Mouse (Mus musculus) hindbrain, embryonic 14.5 days (tissue): Measurements from ENCODE around the gene Gpsm1. TPM values are rescaled to one million over a fixed set of nuclear protein-coding genes. Genes with fewer than 3 reads are reported as not detected.

ENCODE experiments used
- ATAC-seq: fragments of 200-750 bp; cut with Nextera tagmentation; 2 replicates; pipeline ENCODE4 v1.8.0; 2017; ENCODE audit warnings: moderate number of reproducible peaks, mild to moderate bottlenecking, moderate TSS enrichment, moderate library complexity; ENCODE audit not compliant: low FRiP score
- DNase-seq: peaks from one replicate; pipeline ENCODE4 v3.0.0-alpha.2; 2015; ENCODE audit warnings: low spot score
- H3K27ac ChIP-seq: fragments of 300-500 bp; sonication (generic); 2 replicates; pipeline ENCODE4 v1.5.1; 2014; ENCODE audit warnings: mild to moderate bottlenecking, moderate library complexity
- H3K27me3 ChIP-seq: fragments of 300-500 bp; sonication (generic); 2 replicates; pipeline ENCODE4 v1.6.1; 2014; ENCODE audit warnings: mild to moderate bottlenecking, low read length, mixed read lengths; ENCODE audit not compliant: control insufficient read depth, insufficient read depth
- H3K36me3 ChIP-seq: fragments of 300-500 bp; sonication (generic); replicated peaks from 2 replicates; pipeline ENCODE4 v1.6.1; 2014; ENCODE audit not compliant: control insufficient read depth, insufficient read depth
- H3K4me1 ChIP-seq: fragments of 300-500 bp; sonication (generic); replicated peaks from 2 replicates; pipeline ENCODE4 v1.6.1; 2014; ENCODE audit warnings: antibody characterized with exemption, low read length, mixed read lengths; ENCODE audit not compliant: control insufficient read depth, insufficient read depth
- H3K4me2 ChIP-seq: fragments of 300-500 bp; sonication (generic); replicated peaks from 2 replicates; pipeline ENCODE4 v1.6.1; 2014; ENCODE audit warnings: mild to moderate bottlenecking, moderate library complexity
- H3K4me3 ChIP-seq: fragments of 300-500 bp; sonication (generic); replicated peaks from 2 replicates; pipeline ENCODE4 v1.5.1; 2014; ENCODE audit warnings: mild to moderate bottlenecking, low read length
- H3K9ac ChIP-seq: fragments of 300-500 bp; sonication (generic); 2 replicates; pipeline ENCODE4 v1.6.1; 2014
- H3K9me3 ChIP-seq: fragments of 300-500 bp; sonication (generic); 2 replicates; pipeline ENCODE4 v1.6.1; 2016; ENCODE audit warnings: low read length; ENCODE audit not compliant: control insufficient read depth
- WGBS: fragments of 180-500 bp; shearing (Covaris S2); extraction: QIAGEN DNeasy Blood & Tissue Kit; methylation state at CpG from one replicate; pipeline ENCODE4 v1.1.7; 2014; 5-methylcytosine and 5-hydroxymethylcytosine counted together
- polyA plus RNA-seq: library from polyadenylated mRNA; unstranded; fragments of >200 nt; fragmentation: Nextera tagmentation; extraction: Ambion mirVana; gene quantifications from 2 replicates; pipeline ENCODE4 v1.2.1, GENCODE M21; 2014

Gene Gpsm1
- polyA plus RNA-seq, 1 experiment from 2014 or later = 96.7 TPM

GRCm38 (mm10) chr2:26294457-26294856, 20.9 kb upstream of the Gpsm1 start, which contains the start of gene Ccdc187:
Gene Ccdc187, minus strand, starts transcription at chr2:26294557.
- 81% methylated on average over 2 of the region's 2 CpGs for WGBS
- DNase-seq (no peak), ATAC-seq (no peak)
- no peak within 1 kb of the TSS for H3K27ac ChIP-seq
- H3K9ac ChIP-seq = no peak within 1 kb of the TSS
- no peak within 1 kb of the TSS for H3K4me2 ChIP-seq
- H3K27me3 ChIP-seq = no peaks in the 10 kb centered on the region
- H3K4me3 ChIP-seq = no peak within 1 kb of the TSS
- no peaks in the 10 kb centered on the region for H3K36me3 ChIP-seq
- H3K9me3 ChIP-seq = no peaks in the 10 kb centered on the region
- H3K4me1 ChIP-seq = peaks cover 30% of the 10 kb centered on the region

GRCm38 (mm10) chr2:26296606-26297195, 18.6 kb upstream of the Gpsm1 start:
- ATAC-seq = 0 out of 2 replicates have a peak, but pooled peaks have one; percentile 5
- WGBS = 25% methylated on average over 6 of the region's 6 CpGs
- no peak overlapping the region for H3K9ac ChIP-seq
- H3K4me1 ChIP-seq = peaks cover 35% of the 10 kb centered on the region
- no peak overlapping the region for H3K4me2 ChIP-seq
- no peaks in the 10 kb centered on the region for H3K9me3 ChIP-seq
- no peaks in the 10 kb centered on the region for H3K27me3 ChIP-seq
- H3K27ac ChIP-seq = peak overlapping the region; percentile 80
- peak; percentile 63 for DNase-seq
- H3K4me3 ChIP-seq = no peak overlapping the region
- no peaks in the 10 kb centered on the region for H3K36me3 ChIP-seq

DNA sequence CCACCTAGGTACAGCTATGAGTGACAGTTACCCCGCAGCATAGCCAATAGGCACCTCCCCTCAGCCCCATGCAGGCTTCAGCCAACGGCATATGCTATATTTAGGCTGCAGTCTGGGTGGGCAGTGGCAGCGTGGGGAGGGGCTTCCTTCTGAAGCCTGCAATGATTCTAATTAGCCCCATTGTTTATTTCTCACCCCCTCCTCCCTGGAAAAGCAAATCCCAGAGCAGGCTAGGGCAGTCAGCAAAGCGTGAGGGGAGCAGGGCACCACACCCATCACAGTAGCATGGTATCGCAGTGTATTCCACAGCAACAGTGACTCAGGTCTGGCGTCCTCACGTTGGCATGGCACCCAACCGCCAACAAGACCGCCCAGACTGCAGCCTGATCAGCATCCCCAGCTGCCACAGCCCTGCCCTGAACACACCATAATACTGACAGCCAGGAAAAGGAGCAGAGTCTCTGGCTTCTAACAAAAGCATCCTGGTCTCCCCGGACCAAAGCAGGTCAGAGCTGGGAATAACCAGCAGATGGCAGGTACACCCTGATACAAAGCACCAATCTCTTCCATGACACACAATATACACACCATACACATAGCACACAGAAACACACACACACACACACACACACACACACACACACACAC, 17.0 kb upstream of the Gpsm1 start:
- Histone ChIP-seq H3K9ac (peak overlapping the region; percentile 31), H3K27me3 (no peaks in the 10 kb centered on the region), H3K27ac (peak overlapping the region; percentile 80), H3K4me1 (peaks cover 35% of the 10 kb centered on the region), H3K36me3 (no peaks in the 10 kb centered on the region), H3K9me3 (no peaks in the 10 kb centered on the region), H3K4me3 (no peak overlapping the region), H3K4me2 (peak overlapping the region; percentile 37)
- 2% methylated on average over 10 of the region's 10 CpGs for WGBS
- DNase-seq (peak; percentile 60), ATAC-seq (peak; percentile 82)

GRCm38 (mm10) chr2:26298856-26299230, 16.5 kb upstream of the Gpsm1 start:
- 5% methylated on average over 4 of the region's 4 CpGs for WGBS
- Histone ChIP-seq H3K4me3 (no peak overlapping the region), H3K9me3 (no peaks in the 10 kb centered on the region), H3K4me2 (peak overlapping the region; percentile 37), H3K27me3 (no peaks in the 10 kb centered on the region), H3K4me1 (peaks cover 35% of the 10 kb centered on the region), H3K36me3 (no peaks in the 10 kb centered on the region), H3K9ac (peak overlapping the region; percentile 31), H3K27ac (peak overlapping the region; percentile 80)
- DNase-seq = no peak
- ATAC-seq = peak; percentile 9

GRCm38 (mm10) chr2:26299336-26299735, 16.0 kb upstream of the Gpsm1 start:
- Histone ChIP-seq H3K36me3 (no peaks in the 10 kb centered on the region), H3K9ac (peak overlapping the region; percentile 31), H3K4me2 (peak overlapping the region; percentile 37), H3K9me3 (no peaks in the 10 kb centered on the region), H3K4me1 (peaks cover 35% of the 10 kb centered on the region), H3K27ac (peak overlapping the region; percentile 80), H3K27me3 (no peaks in the 10 kb centered on the region), H3K4me3 (no peak overlapping the region)
- 23% methylated on average over 7 of the region's 7 CpGs for WGBS
- ATAC-seq (no peak), DNase-seq (no peak)

DNA sequence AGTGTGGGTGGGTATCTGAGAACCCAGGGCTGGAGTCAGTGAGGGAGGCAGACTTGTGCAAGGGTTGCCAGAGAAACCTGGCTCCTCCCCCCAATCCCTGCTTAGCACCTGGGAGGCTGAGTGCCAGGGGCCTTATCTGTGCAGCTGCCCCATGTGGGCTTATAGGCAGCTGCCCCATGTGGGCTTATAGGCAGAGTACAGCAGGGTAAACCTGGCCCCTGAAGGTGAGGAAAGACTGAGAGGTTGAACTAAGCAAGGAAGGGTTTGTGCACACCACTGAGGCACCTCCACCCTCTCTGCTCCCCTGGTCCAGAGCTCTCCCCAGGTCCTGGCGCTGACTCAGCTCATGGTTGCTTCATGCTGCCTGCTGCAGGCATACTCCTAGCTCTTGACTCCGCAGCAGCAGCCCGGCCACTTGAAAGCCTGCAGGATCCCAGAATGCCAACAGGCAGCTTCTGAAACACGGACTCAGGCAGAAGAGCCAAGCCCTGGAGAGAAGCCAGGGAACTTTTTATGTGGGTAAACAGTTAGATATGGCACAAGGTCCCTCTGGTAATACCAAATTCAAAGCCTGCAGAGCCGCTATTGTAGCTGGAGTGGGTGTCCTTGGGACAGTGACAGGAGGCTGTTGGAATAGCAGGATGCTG, 15.0 kb upstream of the Gpsm1 start:
- no peaks in the 10 kb centered on the region for H3K9me3 ChIP-seq
- no peaks in the 10 kb centered on the region for H3K27me3 ChIP-seq
- no peak overlapping the region for H3K27ac ChIP-seq
- DNase-seq (no peak), ATAC-seq (no peak)
- 30% methylated on average over 5 of the region's 5 CpGs for WGBS
- H3K4me1 ChIP-seq = peaks cover 35% of the 10 kb centered on the region
- no peak overlapping the region for H3K4me3 ChIP-seq
- no peaks in the 10 kb centered on the region for H3K36me3 ChIP-seq
- H3K9ac ChIP-seq = no peak overlapping the region
- H3K4me2 ChIP-seq = no peak overlapping the region

GRCm38 (mm10) chr2:26300808-26301174, 14.5 kb upstream of the Gpsm1 start:
- Histone ChIP-seq H3K27ac (no peak overlapping the region), H3K27me3 (no peaks in the 10 kb centered on the region), H3K4me2 (no peak overlapping the region), H3K4me3 (no peak overlapping the region), H3K9me3 (no peaks in the 10 kb centered on the region), H3K36me3 (no peaks in the 10 kb centered on the region), H3K4me1 (peaks cover 35% of the 10 kb centered on the region), H3K9ac (no peak overlapping the region)
- ATAC-seq (no peak), DNase-seq (peak; percentile 86)
- 1% methylated on average over 3 of the region's 3 CpGs for WGBS

DNA sequence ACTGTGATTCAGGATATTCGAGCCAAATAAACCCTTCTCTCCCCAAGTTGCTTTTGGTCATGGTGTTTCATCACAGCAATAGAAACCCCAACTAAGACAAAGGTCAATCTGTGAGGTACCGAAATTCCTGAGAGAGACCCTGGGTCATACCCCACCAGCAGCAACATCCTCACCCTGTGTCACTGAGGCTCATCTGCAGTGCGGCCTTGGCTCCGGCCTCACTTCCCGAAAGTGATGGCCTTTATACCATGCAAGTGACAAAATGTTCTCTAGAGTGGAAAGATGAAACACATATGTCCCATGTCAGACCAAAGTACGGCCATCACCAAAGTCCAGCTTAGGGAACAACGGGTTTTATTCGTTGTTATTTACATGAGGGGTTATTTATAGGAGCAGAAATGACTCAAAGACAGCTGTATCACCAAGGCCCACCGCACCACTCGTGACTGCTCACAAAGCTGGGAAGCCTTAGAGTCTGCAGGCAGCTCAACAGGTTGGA, 13.3 kb upstream of the Gpsm1 start:
- H3K4me2 ChIP-seq = no peak overlapping the region
- no peak for DNase-seq
- H3K9me3 ChIP-seq = no peaks in the 10 kb centered on the region
- H3K27ac ChIP-seq = no peak overlapping the region
- no peaks in the 10 kb centered on the region for H3K27me3 ChIP-seq
- H3K4me1 ChIP-seq = peaks cover 29% of the 10 kb centered on the region
- 91% methylated on average over 10 of the region's 10 CpGs for whole genome bisulfite sequencing
- H3K9ac ChIP-seq = no peak overlapping the region
- H3K4me3 ChIP-seq = no peak overlapping the region
- no peak for ATAC-seq
- no peaks in the 10 kb centered on the region for H3K36me3 ChIP-seq

- WGBS = 79% methylated on average over 1 of the region's 1 CpGs
- no peaks in the 10 kb centered on the region for H3K36me3 ChIP-seq
- H3K9me3 ChIP-seq = no peaks in the 10 kb centered on the region
- DNase-seq (no peak), ATAC-seq (no peak)
- H3K9ac ChIP-seq = no peak overlapping the region
- peaks cover 3% of the 10 kb centered on the region; the same call in 1 of the 2 replicates for H3K4me1 ChIP-seq
- H3K4me2 ChIP-seq = no peak overlapping the region
- no peaks in the 10 kb centered on the region for H3K27me3 ChIP-seq
- H3K27ac ChIP-seq = no peak overlapping the region
- no peak overlapping the region for H3K4me3 ChIP-seq
These were observed 10.6 kb upstream of the Gpsm1 start for GRCm38 (mm10) chr2:26304711-26305110.
